Mouse (Mus musculus): Measurements from ENCODE around the gene F8.
"Not testable (repeated sequence)": the region's sequence is repeated elsewhere in the genome, so short reads cannot be mapped to it uniquely, and the experiment has no call there.

F8 gene

GRCm38 (mm10) chrX:75382195-75382771, at the start of gene F8, which contains the start of gene Fundc2:
Gene F8 (minus strand): TSS chrX:75382615.
Gene Fundc2 (plus strand): TSS chrX:75382399.
- DNase-seq (ENCODE audit: low read depth, low spot score), result peak; percentile 87

- DNase-seq (ENCODE audit: low read depth, low spot score), result peak; percentile 92
Observed at GRCm38 (mm10) chrX:75415936-75416785, 33.7 kb upstream of the F8 start, which contains the start of the genes Cmc4, Mtcp1 and Brcc3. Gene Cmc4 (minus strand): TSS chrX:75416584. Gene Mtcp1 (minus strand): TSS chrX:75416588. Gene Brcc3 (plus strand): TSS chrX:75416628.

GRCm38 (mm10) chrX:75409711-75410110, 27.3 kb upstream of the F8 start:
- DNase-seq (ENCODE audit: low read depth, low spot score), result no peak

- no peak for DNase-seq (ENCODE audit: low read depth, low spot score)
Observed at GRCm38 (mm10) chrX:75403350-75403749, 20.9 kb upstream of the F8 start.

- no peak for DNase-seq (ENCODE audit: low read depth, low spot score)
Observed at GRCm38 (mm10) chrX:75402668-75403067, 20.3 kb upstream of the F8 start.

GRCm38 (mm10) chrX:75399471-75399870, 17.1 kb upstream of the F8 start:
- no peak for DNase-seq (ENCODE audit: low read depth, low spot score)

GRCm38 (mm10) chrX:75381699-75382098, 716 bp downstream of the F8 start:
- DNase-seq (ENCODE audit: low read depth, low spot score), result no peak

GRCm38 (mm10) chrX:75381176-75381575, 1.2 kb downstream of the F8 start:
- DNase-seq (ENCODE audit: low read depth, low spot score), result no peak

- DNase-seq (ENCODE audit: low read depth, low spot score), result no peak
Observed at GRCm38 (mm10) chrX:75376815-75377214, 5.6 kb downstream of the F8 start.

GRCm38 (mm10) chrX:75372666-75373425, 9.6 kb downstream of the F8 start:
- no peak for DNase-seq (ENCODE audit: low read depth, low spot score)

- no peak for DNase-seq (ENCODE audit: low read depth, low spot score)
Observed at GRCm38 (mm10) chrX:75370197-75370596, 12.2 kb downstream of the F8 start.

GRCm38 (mm10) chrX:75323556-75323955, 58.9 kb downstream of the F8 start:
- DNase-seq (ENCODE audit: low read depth, low spot score), result peak; percentile 3

GRCm38 (mm10) chrX:75271676-75272075, 110.7 kb downstream of the F8 start:
- DNase-seq (ENCODE audit: low read depth, low spot score), result no peak

GRCm38 (mm10) chrX:75233603-75234376, 148.6 kb downstream of the F8 start:
- not testable (repeated sequence) for DNase-seq (ENCODE audit: low read depth, low spot score)

- no peak for DNase-seq (ENCODE audit: low read depth, low spot score)
Observed at GRCm38 (mm10) chrX:75231456-75231855, 151.0 kb downstream of the F8 start.

- DNase-seq (ENCODE audit: low read depth, low spot score), result no peak
Observed at GRCm38 (mm10) chrX:75163670-75164069, 218.7 kb downstream of the F8 start, which contains the start of gene Smim9. Gene Smim9 (minus strand): TSS chrX:75163770.

GRCm38 (mm10) chrX:75155576-75156243, 226.7 kb downstream of the F8 start:
- peak; percentile 43 for DNase-seq (ENCODE audit: low read depth, low spot score)

GRCm38 (mm10) chrX:75152249-75152648, 230.2 kb downstream of the F8 start:
- DNase-seq (ENCODE audit: low read depth, low spot score), result no peak

- DNase-seq (ENCODE audit: low read depth, low spot score), result no peak
Observed at GRCm38 (mm10) chrX:75150304-75150703, 232.1 kb downstream of the F8 start.

GRCm38 (mm10) chrX:75148414-75148813, 234.0 kb downstream of the F8 start:
- DNase-seq (ENCODE audit: low read depth, low spot score), result no peak

GRCm38 (mm10) chrX:75143124-75143555, 239.3 kb downstream of the F8 start:
- DNase-seq (ENCODE audit: low read depth, low spot score), result not testable (repeated sequence)
